Mouse (Mus musculus) lung, adult 18-20 months (tissue): ENCODE results near the gene Tmem117.

ENCODE experiments used
- DNase-seq, 2 experiments: peaks; one replicate each; pipeline ENCODE4 v3.0.0; 2022; ENCODE audit warnings: mixed read lengths in 2 of 2

Tmem117 gene

DNA sequence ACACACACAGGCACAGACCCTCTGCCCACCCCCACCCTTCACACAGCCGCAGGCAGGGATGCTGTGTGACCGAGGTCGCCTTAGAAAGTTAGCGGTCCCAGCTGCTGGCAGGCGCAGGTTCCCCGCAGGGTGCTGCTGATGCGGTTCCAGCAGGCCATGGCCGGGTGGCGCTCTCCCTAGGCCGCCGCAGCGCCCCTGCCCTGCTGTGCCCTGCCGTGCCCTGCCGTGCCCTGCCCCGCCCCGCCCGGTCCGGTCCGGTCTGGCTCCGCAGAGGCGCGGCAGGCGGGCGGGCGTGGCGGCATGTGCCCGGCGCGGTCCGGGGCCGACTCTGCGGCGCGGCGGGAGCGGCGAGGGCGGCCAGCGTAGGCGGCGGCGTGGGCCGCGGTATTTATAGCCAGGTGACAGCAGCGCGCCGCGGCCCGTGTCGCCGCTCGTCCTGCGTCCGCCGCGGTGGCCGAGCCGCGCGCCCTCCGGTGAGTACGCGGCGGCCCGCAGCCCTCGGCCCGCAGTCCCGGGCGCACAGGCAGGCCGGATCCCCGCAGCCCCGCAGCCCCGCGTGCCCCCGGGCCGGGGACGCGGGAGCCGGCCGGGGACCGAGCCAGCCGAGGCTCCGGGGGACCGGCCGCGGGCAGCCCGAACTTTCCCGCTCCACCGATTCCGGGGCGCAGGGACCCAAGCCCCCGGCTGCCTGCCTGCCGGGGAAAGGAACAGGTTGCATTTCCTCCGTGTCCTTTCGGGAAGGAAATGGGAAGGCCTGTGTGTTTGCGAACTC lies at the start of gene Tmem117:
TSS of gene Tmem117 (plus strand) at position 403 of the 772 bp plus-strand sequence.
- DNase-seq: peak; percentile 40 to 49

DNA sequence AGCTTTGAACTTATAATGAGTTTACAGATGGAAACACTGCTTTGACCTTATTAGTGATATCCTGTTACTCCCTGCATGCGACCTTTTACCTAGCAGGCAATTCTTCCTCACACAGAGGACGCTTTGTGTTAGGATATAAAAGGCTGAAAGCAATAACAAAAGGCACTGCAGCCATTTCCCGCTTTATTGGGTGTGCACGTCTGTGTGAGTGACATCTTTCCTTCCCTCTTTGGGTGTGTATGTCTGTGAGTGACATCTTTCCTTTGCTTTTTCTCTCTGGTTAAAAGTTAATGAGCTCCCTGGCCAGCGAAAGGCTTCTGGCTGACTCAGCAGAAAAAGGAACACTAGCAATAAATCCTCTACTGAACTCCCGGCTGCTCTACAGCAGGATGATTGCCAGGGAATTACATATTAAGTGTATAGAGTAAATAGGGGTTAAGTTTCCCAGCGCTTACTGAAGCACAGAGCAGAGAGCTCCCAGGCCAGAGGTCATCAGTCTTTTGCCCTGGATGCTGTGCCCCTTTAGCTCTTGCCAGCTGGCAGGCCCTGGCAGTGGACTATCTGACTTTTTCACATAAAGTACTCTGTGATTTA lies 46.9 kb upstream of the Tmem117 start:
- no peak for DNase-seq

DNA sequence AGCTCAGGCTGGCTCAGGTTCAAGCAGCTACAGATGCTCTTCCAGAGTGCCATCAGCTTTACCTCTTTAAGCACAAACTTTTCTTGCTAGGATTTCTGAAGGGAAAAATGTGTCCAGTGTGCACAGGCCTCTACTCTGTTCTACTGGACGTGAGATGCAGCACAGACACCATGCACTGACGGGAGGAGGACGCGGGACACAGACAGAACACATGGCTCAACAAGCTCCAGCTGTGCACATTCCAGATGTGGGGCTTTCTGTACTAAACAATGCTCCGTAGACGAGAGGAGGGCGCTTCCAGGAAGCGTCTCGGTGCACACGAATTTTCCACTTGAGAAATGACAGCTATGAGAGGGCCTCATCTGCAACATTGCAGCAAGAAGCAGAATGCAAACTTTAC lies 45.9 kb upstream of the Tmem117 start:
- no peak for DNase-seq

DNA sequence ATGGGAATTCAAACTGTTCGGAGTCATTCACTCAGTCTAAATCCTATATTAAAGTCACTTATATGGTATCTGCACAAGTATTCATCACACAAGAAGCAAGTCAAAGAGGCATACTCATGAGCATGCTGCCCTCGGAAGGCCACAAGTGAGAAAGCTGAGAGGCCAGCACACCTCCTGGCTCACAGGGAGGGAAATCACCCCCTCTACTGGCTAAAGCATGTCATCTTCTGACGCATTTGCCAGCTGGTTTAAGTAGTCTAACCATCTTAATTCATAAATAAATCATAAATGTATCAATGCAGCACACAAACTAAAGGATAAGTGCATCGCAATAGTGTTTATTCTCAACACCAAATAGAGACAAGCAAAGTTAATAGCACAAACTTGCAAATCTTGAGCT lies 44.3 kb upstream of the Tmem117 start:
- DNase-seq: no peak

DNA sequence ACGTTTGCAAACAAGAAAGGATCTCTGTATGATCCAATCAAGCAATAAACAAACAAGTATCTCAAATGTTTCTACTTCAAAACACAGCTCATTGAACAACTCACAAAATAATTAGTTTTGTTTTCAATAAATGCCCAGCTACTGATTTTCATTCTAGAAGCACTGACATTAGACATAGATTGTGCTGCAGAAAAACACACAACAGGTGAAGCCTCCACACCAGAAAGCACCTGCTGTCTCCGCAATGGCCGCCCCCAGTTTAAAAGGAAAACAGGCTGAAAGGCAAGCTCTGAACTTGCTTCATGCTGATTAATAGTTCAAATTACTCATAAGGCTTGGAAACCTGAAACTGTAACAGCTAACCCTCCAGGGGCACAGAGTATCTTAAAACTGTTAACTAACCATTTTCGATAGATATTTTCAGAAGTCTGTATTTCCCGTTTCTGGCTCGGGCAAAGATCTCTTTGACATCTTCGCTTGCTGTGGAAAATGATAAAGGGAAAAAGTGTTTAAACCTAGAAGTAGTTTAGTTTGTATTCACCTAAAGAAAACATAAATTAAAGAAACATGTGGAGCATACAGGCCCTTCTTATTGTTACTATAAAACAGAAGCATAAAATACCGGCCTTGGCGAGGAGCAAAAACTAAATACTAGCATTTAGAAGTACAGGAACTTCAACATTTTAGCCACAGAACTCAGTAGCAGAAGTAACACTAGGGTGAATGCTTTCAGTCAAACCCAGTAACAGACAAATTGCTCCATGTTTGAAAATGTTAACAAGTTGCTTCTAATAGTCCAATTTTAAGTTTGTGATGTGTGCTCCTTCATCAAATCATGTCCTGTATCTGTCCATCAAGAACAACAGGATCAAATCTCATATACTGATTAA lies 41.0 kb upstream of the Tmem117 start:
- DNase-seq: no peak

DNA sequence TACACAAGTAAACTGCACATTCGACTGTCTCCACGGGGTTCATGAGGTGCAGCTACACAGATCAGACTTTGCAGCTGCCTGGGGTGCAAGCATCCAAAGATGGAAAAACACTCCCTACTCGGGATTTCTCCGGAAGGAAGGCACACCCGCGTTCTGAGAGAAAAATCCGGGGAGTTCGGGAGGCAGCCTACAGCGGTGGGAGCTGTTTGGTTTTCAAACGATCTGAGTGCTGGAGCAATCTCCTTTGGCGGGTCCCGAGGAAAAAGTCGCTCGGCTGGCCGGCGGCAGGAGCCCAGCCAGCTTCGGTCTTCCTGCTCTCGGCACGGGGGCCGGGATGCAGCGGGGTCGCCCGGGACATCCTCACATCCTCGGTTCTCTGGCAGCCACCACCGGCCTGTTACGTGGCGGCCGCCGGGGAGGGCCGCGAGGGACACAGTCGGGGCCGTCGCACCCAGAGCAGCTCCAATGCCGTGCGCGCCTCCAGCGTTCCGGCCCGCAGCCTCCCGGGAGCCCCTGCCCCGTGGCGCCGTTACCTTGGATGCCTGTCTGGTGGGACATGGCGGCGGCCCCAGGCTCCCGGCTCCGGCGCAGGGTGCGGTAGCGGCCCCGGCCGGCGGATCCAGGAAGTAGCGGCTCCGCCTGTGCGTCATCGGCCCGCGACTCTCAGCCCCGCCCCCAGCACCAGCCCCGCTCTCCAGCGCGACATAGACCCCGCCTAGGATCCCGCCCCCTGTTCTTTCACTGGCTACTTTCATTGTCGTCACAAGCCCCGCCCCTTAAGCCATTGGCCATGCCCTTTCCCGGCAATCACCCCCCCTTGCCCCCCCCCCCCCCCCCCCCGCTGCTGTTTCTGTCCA lies 39.6 kb upstream of the Tmem117 start, which contains the start of gene Twf1:
TSS of gene Twf1 (minus strand) at position 671 of the 857 bp plus-strand sequence.
- DNase-seq: peak; percentile 97 to 98

DNA sequence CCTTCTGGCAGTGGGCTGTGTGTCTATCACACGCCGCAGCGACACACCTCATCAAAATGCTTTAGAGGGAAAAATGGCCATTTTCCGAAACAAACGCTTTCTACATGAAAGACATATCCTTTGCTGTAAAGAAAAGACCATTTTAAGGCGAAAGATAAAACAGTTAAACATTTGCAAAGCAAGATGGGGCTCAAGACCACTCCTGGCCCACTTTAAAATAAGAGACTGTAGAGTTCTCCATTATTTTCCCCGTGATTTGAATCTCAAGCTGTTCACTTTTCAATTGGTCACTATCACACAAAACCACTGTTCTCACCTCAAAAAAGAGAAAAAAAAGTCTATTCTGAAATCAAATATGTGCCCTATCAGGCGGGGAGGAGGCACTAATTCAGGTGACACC lies 38.9 kb upstream of the Tmem117 start:
- no peak for DNase-seq

DNA sequence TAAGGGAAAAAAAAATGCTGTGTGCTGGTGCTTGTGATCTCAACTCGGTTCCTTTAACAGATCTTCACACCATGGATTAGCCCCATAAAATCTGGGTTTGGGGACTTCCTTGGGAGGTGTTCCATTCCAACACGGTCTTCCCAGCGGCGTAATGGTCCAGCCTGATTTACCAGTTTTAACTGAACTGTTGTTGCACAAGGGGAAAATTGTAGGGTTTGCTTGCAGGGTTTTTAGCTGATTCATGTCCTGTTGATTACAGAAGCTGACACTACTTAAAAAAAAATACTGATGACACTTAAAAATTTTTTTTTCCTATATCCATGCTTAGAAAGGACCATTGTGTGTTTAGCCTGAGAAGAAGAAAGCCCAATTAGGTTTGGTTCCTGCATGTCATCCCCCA lies 37.7 kb upstream of the Tmem117 start:
- DNase-seq: no peak

DNA sequence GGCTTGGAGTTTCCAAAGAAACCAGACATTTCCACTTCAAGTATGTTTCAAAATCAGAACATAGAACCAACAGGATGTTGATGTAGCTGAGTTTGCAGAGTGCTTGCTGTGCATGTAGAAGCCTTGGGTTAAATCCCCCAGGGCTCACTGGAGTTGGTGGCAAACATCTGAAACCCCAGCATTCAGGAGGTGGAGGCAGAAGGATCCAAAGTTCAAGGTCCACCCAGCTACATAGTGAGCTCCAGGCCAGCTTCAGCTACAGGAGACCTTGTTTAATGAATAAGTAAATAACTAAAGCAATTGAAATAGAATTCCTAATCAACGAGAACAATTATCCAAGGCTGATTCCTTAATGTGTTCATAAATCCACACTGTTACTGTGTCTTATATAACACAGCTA lies 35.4 kb upstream of the Tmem117 start:
- no peak for DNase-seq

DNA sequence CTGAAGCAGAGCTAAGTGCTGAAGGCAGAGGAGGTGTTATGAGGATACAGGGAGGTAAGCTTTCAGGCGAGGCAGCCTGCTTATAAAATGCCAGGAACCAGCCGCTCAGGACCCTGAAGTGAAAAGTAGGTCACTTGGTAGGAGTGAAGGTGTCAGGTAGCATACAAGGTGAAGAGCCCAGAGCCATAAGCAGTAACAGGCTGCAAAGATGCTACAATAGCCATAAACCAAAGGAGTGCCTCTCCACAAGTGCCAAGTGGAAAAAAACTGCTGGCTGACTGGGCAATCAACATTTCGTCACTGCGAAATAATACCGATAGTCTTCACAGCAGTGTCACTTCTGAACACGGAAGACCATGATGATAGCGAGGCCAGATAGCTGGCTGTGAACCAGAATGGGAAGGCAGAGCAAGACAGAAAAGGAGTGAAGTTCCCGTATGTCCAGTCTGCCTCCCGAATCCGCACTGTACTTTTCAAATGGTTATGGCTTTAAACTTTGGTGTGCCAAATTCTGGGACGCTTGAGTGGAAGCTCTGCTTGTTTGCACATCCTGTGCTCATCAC lies 28.8 kb upstream of the Tmem117 start:
- DNase-seq: no peak

DNA sequence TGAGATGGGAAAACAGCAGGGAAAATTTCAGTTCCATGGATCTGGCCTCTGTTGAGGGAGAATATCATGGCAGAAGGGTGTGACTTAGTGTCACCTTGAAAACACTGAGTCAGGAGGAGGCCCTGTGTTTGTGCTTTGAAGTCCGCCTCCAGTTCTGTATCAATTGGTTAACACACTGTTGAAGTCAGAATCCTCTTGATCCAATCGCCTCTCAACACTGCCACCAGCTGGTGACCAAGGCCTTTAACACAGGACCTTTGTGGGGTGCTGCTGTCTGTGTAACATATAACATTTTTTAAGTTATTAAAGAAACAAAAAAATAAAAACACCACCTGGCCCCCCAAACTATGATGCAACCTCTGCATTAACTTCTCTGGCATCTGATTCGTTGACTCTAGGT lies 27.7 kb upstream of the Tmem117 start:
- DNase-seq: peak; percentile 29 to 48

DNA sequence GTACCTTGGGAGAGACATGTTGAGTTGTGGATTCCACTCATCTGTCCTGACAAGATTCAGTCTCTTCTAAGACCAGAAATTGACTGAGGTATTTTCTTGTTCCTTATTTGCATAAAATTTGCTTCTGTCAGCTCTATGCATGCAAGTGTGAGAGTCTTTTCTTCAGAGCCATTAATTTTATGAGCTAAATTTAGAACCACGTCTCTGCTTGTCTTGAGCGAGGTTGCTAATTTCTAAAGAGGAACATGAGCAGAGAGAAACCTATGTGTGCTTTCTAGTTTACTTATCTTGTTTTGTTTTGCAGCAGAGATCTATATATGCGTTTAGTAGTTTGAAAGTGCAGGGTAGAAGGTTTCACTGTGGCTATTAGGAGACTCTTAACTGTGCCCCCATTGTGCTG lies 26.6 kb upstream of the Tmem117 start:
- DNase-seq: no peak

DNA sequence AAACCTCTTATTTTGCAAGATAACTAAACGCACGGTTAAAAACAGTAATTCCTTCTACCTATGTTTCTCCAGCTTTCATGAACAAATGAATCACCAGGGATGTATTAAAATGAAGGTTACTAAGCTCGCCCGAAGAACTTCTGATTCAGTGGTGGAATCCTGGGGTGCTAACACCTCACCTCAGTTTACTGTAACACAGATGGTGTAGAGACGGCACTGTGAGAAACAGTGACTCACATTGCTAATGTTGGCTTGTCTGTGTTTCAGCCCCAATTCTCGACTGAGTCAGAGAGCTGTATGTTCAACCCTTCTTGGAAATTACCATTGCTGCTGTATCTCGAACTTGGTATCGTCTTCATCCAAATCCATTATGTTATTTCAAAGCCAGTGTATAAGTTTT lies 21.3 kb upstream of the Tmem117 start:
- no peak for DNase-seq

DNA sequence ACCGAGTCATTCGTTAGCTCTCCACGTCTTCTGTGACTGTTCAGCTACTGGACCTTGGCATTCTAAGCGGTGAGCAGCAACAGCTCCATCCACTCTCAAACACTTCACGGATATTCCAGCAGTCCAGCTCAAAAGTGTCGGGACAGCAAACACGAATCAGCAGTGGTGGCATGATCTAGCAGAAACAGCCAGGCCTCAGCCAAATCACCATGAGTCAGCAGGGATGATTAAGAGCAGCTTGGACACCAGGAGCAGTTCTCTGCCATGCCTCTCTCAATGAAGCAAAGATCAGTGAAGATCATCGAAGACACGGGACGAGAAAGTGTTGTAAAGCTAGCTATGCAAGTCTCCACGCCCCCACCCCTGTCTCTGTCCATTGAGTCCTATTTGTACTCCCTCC lies 13.0 kb upstream of the Tmem117 start:
- no peak for DNase-seq

DNA sequence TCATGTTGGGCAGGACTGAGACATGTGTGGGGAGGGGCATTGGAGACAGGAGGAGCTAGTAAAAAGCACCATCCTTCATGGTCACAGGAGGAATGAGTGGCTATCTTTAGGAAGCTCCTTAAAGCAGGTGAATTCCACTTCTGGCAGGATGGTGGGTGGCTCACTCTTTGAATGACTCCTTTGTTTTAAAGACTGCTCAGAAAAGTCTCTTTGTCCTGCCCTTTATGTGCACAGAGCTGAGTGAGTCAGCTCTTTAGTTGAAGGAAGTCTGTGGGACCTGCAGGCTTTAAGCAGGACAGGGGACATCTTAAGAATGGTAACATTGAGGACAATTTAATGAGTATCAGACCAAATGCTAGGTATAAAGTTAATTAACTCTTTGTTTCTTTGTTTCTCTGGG lies 8.1 kb upstream of the Tmem117 start:
- DNase-seq: no peak

DNA sequence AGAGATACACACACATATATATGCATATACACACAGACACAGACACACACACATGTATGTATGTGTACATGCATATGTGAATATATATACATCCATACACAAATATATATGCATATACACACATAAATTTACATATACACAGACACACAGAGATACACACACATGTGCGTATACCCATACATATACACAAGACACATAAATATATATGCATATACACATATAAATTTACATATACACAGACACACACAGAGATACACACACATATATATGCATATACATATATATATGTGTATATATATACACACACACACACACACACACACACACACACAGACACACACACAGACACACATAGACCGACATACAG lies 586 bp upstream of the Tmem117 start:
- DNase-seq: no peak

DNA sequence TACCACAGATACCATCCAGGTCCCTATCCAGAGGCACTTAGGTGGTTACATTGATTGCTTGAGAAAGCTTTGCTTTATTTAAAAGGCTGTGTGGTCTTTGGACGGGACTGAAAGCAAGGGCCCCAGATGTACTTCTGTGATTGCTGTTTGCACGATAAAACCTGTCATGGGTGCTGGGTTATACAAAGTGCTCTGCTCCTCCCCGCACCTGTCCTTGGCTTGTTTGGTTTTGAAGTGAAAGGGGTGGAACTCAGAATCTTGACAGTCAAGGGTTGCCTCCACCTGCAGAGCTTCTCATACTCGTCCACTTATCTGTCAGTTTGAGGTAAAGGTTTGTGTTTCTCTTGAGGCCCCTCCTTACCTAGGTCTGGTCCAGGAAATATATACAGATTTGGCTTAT lies 1.5 kb downstream of the Tmem117 start:
- DNase-seq: no peak

DNA sequence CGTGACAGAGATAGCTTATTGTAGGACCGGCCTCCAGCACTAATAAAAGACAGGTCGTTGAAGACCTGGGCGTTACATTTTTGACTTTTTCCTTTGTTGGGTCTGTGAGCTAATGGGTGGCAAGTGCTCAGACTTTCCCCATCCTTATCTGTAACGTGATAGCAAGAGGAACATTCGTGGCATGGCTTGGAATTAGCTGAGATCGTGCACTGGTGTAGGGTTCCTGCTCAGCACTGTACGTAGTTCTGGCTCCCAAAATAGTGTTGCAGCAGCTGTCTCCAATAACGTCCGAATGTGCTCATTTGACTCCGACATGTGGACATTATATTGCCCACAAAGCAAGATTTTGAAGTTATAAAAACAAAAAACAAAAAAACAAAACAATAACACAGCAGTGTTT lies 5.5 kb downstream of the Tmem117 start:
- DNase-seq: no peak

DNA sequence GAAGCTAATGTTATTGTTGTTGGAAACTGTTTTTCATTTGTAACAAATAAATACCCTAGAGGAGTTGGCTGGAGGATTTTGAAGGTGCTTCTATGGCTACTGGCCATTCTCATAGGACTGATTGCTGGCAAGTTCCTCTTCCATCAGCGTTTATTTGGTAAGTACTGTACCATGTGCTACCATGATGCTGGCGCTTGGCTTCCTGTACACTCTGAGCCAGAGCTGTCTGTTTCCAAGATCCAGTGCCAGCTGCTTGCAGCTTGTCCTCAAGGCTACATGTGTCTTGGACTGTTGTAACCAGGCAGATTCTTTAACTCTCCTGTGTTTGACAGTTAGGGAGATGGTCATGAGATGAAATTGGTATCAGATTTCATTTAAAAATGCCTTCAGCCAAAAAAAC lies 9.2 kb downstream of the Tmem117 start:
- DNase-seq: no peak

DNA sequence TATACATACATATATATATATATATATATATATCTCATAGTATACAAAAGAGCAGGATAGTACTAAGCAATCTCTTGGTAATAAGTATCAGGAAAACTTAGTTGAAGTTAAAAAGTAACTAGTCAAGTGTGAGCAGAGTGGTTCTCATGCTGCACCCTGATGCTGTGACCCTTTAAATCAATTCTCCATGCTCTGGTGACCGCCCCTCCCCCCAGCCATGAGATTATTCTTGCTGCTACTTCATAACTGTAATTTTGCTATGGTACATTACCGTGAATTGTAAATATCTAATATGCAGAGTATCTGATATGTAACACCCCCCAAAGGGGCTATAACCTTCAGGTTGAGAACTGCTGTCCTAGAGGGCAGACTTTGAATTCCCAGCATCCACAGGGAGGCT lies 10.1 kb downstream of the Tmem117 start:
- DNase-seq: no peak

DNA sequence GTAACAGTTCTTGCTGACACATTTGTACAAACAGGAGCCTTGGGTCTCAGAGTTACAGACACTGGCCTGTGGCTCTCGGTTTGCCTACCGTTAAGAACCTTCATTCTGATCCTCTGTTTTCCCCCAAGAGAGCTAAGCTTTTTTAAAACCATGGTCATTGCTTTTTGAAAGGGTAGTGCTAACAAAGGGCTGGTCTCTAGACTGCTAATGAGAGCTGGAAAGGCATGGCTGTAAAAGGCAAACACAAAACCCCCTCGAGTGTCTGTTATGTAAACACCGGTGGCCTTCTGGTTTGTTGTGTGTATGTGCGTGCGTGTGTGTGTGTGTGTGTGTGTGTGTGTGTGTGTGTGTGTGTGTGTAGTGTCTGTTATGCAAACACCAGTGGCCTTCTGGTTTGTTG lies 17.0 kb downstream of the Tmem117 start:
- no peak for DNase-seq

DNA sequence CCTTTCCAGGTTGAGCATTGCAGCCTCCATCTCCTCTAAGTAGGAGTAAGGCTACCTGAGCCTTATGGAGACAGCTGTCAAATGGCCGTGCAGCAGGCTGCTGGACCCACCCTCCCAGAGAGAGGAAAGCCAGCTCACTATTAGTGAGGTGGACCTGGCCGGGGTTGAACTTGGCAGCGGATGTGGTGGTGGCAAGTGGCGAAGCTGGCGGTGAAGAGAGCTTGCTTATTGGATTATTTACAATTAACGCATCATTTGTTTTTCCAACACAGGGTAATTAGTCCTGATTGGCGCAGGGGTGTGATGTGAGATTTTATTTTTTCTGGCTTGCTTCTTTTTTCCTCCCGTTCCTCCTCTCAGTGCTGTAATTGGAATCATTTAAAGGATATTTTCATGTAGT lies 19.4 kb downstream of the Tmem117 start:
- DNase-seq: no peak
